In genomic region chr7:31042431-31042910, GRCm38 (mm10) we compare ENCODE assay signal across 8 mouse cellular contexts. TPM values are rescaled to one million over a fixed set of nuclear protein-coding genes. Genes with fewer than 3 reads are reported as not detected.
DNase-seq lines count a peak whose midpoint lies in the region; ATAC-seq and TF ChIP-seq lines count a peak whose summit lies in the region.

Gene Fxyd5 (minus strand): TSS chr7:31042481.

- peaks cover 28% of the 10 kb centered on the region for H3K27me3 ChIP-seq in lung, embryonic 15.5 days
- H3K27me3 ChIP-seq in embryonic facial prominence, embryonic 11.5 days (ENCODE audit: control insufficient read depth, insufficient read depth, low read length): peaks cover 18% of the 10 kb centered on the region
- peaks cover 64% of the 10 kb centered on the region for H3K27me3 ChIP-seq in limb, embryonic 12.5 days

- WGBS in lung, embryonic 15.5 days: 41% methylated on average over 10 of the region's 10 CpGs
- WGBS in embryonic facial prominence, embryonic 11.5 days: 30% methylated on average over 10 of the region's 10 CpGs
- WGBS in limb, embryonic 12.5 days: 35% methylated on average over 10 of the region's 10 CpGs
- 56% methylated on average over 10 of the region's 10 CpGs for WGBS in olfactory bulb, adult 2 months

- TF ChIP-seq POLR2A in olfactory bulb, adult 2 months (IDR thresholded peaks at IDR 0.05; ENCODE audit: insufficient read depth, low read depth, low read length): no peak

- no peak for TF ChIP-seq CTCF in olfactory bulb, adult 2 months (IDR thresholded peaks at IDR 0.05; ENCODE audit: insufficient read depth, low read depth, low read length)

- H3K4me1 ChIP-seq in lung, embryonic 15.5 days: peaks cover 14% of the 10 kb centered on the region
- peaks cover 3% of the 10 kb centered on the region for H3K4me1 ChIP-seq in embryonic facial prominence, embryonic 11.5 days (ENCODE audit: control insufficient read depth, insufficient read depth, low read length)
- H3K4me1 ChIP-seq in limb, embryonic 12.5 days (replicated peaks): peaks cover 14% of the 10 kb centered on the region
- peaks cover 8% of the 10 kb centered on the region for H3K4me1 ChIP-seq in olfactory bulb, adult 2 months (ENCODE audit: control insufficient read depth, insufficient read depth, low read length)

- peak within 1 kb of the TSS; percentile 58 for H3K4me2 ChIP-seq in lung, embryonic 15.5 days
- H3K4me2 ChIP-seq in embryonic facial prominence, embryonic 11.5 days (ENCODE audit: low read depth, low read length): peak within 1 kb of the TSS; percentile 32
- H3K4me2 ChIP-seq in limb, embryonic 12.5 days: peak within 1 kb of the TSS; percentile 57

- H3K36me3 ChIP-seq in lung, embryonic 15.5 days: no peaks in the 10 kb centered on the region
- H3K36me3 ChIP-seq in embryonic facial prominence, embryonic 11.5 days (replicated peaks; ENCODE audit: control insufficient read depth, insufficient read depth, low read depth, low read length): no peaks in the 10 kb centered on the region
- no peaks in the 10 kb centered on the region for H3K36me3 ChIP-seq in limb, embryonic 12.5 days

- ATAC-seq in lung, embryonic 15.5 days (ENCODE audit: borderline replicate concordance, extremely low read depth, low FRiP score, low TSS enrichment): no peak
- no peak for ATAC-seq in embryonic facial prominence, embryonic 11.5 days (replicated peaks; ENCODE audit: insufficient number of reproducible peaks, low FRiP score, low TSS enrichment, low read depth)
- no peak for ATAC-seq in limb, embryonic 12.5 days (ENCODE audit: insufficient number of reproducible peaks, insufficient read depth, low FRiP score, low TSS enrichment, low read depth)

- intact Hi-C loops in heart, postnatal 25 days (cut with DNase I): no loop called here

- peak within 1 kb of the TSS; percentile 36 for H3K9ac ChIP-seq in lung, embryonic 15.5 days
- H3K9ac ChIP-seq in embryonic facial prominence, embryonic 11.5 days (replicated peaks; ENCODE audit: low read length): no peak within 1 kb of the TSS; the same call in 1 of the 2 replicates
- peak within 1 kb of the TSS; percentile 42; the same call in 1 of the 2 replicates for H3K9ac ChIP-seq in limb, embryonic 12.5 days (replicated peaks)

- no peak for DNase-seq in lung, postnatal 25 days (ENCODE audit: low spot score)
- DNase-seq in embryonic facial prominence, embryonic 11.5 days (ENCODE audit: low spot score): no peak
- no peak for DNase-seq in heart, postnatal 25 days (ENCODE audit: low spot score)
- DNase-seq in right cerebral cortex, postnatal 14 days: no peak
- DNase-seq in cerebellum, postnatal 36 days: no peak

- no peaks in the 10 kb centered on the region for H3K9me3 ChIP-seq in lung, embryonic 15.5 days
- no peaks in the 10 kb centered on the region for H3K9me3 ChIP-seq in embryonic facial prominence, embryonic 11.5 days (replicated peaks; ENCODE audit: control insufficient read depth, low read length)
- no peaks in the 10 kb centered on the region for H3K9me3 ChIP-seq in limb, embryonic 12.5 days

- peak within 1 kb of the TSS; percentile 41 for H3K4me3 ChIP-seq in lung, embryonic 15.5 days
- H3K4me3 ChIP-seq in embryonic facial prominence, embryonic 11.5 days (ENCODE audit: low read depth, low read length): no peak within 1 kb of the TSS
- H3K4me3 ChIP-seq in limb, embryonic 12.5 days (replicated peaks): peak within 1 kb of the TSS; percentile 32
- H3K4me3 ChIP-seq in olfactory bulb, adult 2 months (ENCODE audit: insufficient read depth, low read depth, low read length): peak within 1 kb of the TSS; percentile 22

- peak within 1 kb of the TSS; percentile 41; the same call in 1 of the 2 replicates for H3K27ac ChIP-seq in lung, embryonic 15.5 days
- no peak within 1 kb of the TSS for H3K27ac ChIP-seq in embryonic facial prominence, embryonic 11.5 days (replicated peaks; ENCODE audit: low read depth, low read length)
- H3K27ac ChIP-seq in limb, embryonic 12.5 days: no peak within 1 kb of the TSS
- no peak within 1 kb of the TSS for H3K27ac ChIP-seq in olfactory bulb, adult 2 months (ENCODE audit: insufficient read depth, low read depth, low read length)

RNA-seq across cellular contexts. Expression of gene Fxyd5, which starts in this region (rescaled TPM):
- polyA plus RNA-seq in lung, embryonic 15.5 days (2015; fragmentation: Nextera tagmentation; extraction: Ambion mirVana): 50.1 TPM in 2 replicates
- polyA plus RNA-seq in embryonic facial prominence, embryonic 11.5 days (2014; fragmentation: Nextera tagmentation; extraction: Ambion mirVana): 10.3 and 12.5 TPM in 2 replicates
- 10 to 100 TPM; 26.1 to 31.0 TPM for total RNA-seq in heart, postnatal 25 days (2021)
- polyA plus RNA-seq in limb, embryonic 12.5 days (2016; fragmentation: Nextera tagmentation; extraction: Ambion mirVana): 9.9 and 10.3 TPM in 2 replicates
- polyA plus RNA-seq in olfactory bulb, adult 2 months (2012; ENCODE audit: insufficient read depth, insufficient read length, low replicate concordance, missing spikeins): not detected in 2 replicates

Comparison
In these comparisons a context has a peak if more than half of its experiments do, and no peak if none do; other contexts are left out.
1. RNA of gene Fxyd5 (polyA plus RNA-seq): 50.1 TPM in lung, embryonic 15.5 days, 9.9 to 10.3 TPM in limb, embryonic 12.5 days and 10.3 to 12.5 TPM in embryonic facial prominence, embryonic 11.5 days; not detected in olfactory bulb, adult 2 months; every median in the first group is over 10 times any median in the second.
2. Peak in every context shown above with its lines, with median percentiles within 50 percentile points of each other: H3K4me2 ChIP-seq.